Mouse (Mus musculus): Measurements from ENCODE around the gene Slfn4. TPM values are rescaled to one million over a fixed set of nuclear protein-coding genes. Genes with fewer than 3 reads are reported as not detected.

The Slfn4 gene
- polyA plus RNA-seq (2017; shearing (Covaris generic)): under 1 TPM; 0.33 to 0.55 TPM

GRCm38 (mm10) chr11:83174948-83175539 is at the start of gene Slfn4:
Slfn4 (plus strand) TSS chr11:83175186.

GRCm38 (mm10) chr11:83191134-83191893 is 16.3 kb downstream of the Slfn4 start, which contains the start of gene Slfn3:
Slfn3 (plus strand) TSS chr11:83191330.

Other genes with a start within 250 kb of the Slfn4 start
- 10 to 100 TPM; 31.9 to 36.7 TPM for gene Slfn5, start 223.8 kb upstream of the Slfn4 start, polyA plus RNA-seq (2017; shearing (Covaris generic))
- 10 to 100 TPM in 1 of 2 experiments, 1 to 10 TPM in 1; 7.9 to 12.5 TPM for gene Slfn9, start 183.4 kb upstream of the Slfn4 start, polyA plus RNA-seq (2017; shearing (Covaris generic))
- 100 to 1,000 TPM in 1 of 2 experiments, 10 to 100 TPM in 1; 98.3 to 115 TPM for gene Slfn8, start 154.4 kb upstream of the Slfn4 start, polyA plus RNA-seq (2017; shearing (Covaris generic))
- gene Slfn2, start 110.1 kb upstream of the Slfn4 start, polyA plus RNA-seq (2017; shearing (Covaris generic)): 100 to 1,000 TPM; 589 to 842 TPM
- 100 to 1,000 TPM; 165 to 319 TPM for gene Slfn1, start 58.3 kb upstream of the Slfn4 start, polyA plus RNA-seq (2017; shearing (Covaris generic))
- gene Slfn3, start 16.1 kb downstream of the Slfn4 start, polyA plus RNA-seq (2017; shearing (Covaris generic)): 1 to 10 TPM; 3.5 to 6.2 TPM
- gene Slfn14, start 111.5 kb downstream of the Slfn4 start, polyA plus RNA-seq (2017; shearing (Covaris generic)): under 1 TPM in 1 of 2 experiments, not detected in 1; 0.08 TPM
- 10 to 100 TPM; 41.1 to 56.0 TPM for gene Ap2b1, start 123.8 kb downstream of the Slfn4 start, polyA plus RNA-seq (2017; shearing (Covaris generic))
- gene Pex12, start 127.4 kb downstream of the Slfn4 start, polyA plus RNA-seq (2017; shearing (Covaris generic)): 10 to 100 TPM; 12.5 to 14.8 TPM
- not detected for gene Rasl10b, start 234.0 kb downstream of the Slfn4 start, polyA plus RNA-seq (2017; shearing (Covaris generic))

All from inflammation-experienced regulatory T-cells (primary cell).